Mouse (Mus musculus) left cerebral cortex, adult 6 months (tissue): Measurements from ENCODE around the gene Csgalnact2. TPM values are rescaled to one million over a fixed set of nuclear protein-coding genes. Genes with fewer than 3 reads are reported as not detected.

Experiments used
- long read RNA-seq, 2 experiments: library from polyadenylated mRNA; unstranded; transcript quantifications; one replicate each; pipeline ENCODE4 v2.0.0; 2019 to 2020
- polyA plus RNA-seq: library from polyadenylated mRNA; unstranded; fragments of <200 nt; fragmentation: Nextera tagmentation; gene quantifications from 2 replicates; pipeline ENCODE4 v1.2.3, GENCODE M21; 2021

Gene Csgalnact2
- polyA plus RNA-seq: 6.9 and 7.2 TPM in 2 replicates
- long read RNA-seq, experiment 1, transcript Csgalnact2-201 (8 exons, 3,661 nt): major isoform, 94 of 114 reads
- long read RNA-seq, experiment 1, partial matches to known transcripts: 10 of 114 reads
- long read RNA-seq, experiment 1, other reads (novel, unspliced or antisense): 10 of 114 reads
- long read RNA-seq, experiment 2, partial matches to known transcripts: 1 of 8 reads
- long read RNA-seq, experiment 2, other reads (novel, unspliced or antisense): 3 of 8 reads

DNA sequence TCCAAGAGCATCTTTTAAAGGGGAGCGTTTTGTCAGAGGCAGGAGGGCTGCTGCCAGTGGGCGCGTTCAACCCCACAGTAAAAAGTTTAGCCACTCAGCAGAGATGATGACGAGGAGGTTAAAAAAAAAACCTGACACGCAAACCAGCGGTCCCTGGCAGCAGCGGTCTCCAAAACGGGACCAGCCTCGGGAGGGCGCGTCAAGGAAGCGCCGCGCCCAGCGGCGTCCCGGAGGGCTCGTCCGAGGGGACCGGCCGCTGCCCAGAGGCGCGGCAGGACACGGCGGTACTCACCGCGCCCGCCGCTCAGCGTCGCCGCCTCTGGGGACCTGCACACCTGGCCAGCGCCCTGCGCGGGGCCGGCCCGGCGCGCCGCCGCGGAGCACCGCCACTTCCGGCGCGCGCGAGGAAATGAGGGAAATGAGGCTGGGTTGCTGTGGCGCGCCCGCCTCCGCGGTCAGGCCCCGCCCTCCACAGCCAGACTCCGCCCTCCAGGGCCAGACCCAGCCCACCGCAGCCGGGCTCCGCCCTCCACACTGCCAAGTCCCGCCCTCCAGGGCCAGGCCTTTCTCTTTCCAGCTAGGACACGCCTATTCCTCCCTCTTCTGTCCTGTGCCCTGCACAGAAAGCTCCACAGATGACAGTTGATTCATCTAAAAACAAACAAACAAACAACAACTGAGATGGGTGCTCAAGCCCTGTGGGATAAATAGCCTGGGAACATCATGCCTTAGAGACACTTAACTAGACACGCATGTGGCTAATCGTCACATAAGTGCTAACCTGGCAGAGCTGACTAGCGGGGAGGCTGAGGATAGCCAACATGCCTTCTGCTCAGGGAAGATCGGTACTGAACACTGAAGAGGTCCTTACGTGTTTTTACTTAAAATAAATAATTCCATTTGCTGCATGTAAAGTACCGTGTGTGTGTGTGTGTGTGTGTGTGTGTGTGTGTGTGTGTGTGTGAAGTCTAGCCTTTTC is at the start of gene Csgalnact2:
Csgalnact2 (minus strand) TSS at position 410 of the 979 bp plus-strand sequence.

Other genes with a start within 250 kb of the Csgalnact2 start
- gene Hnrnpf, start 238.8 kb downstream of the Csgalnact2 start, polyA plus RNA-seq: 88.0 and 89.6 TPM in 2 replicates
- 0.58 TPM in 1 of 2 replicates, not detected in the other for gene Fxyd4, start 201.4 kb downstream of the Csgalnact2 start, polyA plus RNA-seq
- gene Rasgef1a, start 127.7 kb downstream of the Csgalnact2 start, polyA plus RNA-seq: 54.0 and 61.3 TPM in 2 replicates
- gene Ret, start 58.6 kb upstream of the Csgalnact2 start, polyA plus RNA-seq: 0.44 and 0.54 TPM in 2 replicates